Mouse (Mus musculus) heart, postnatal 0 days (tissue): Measurements from ENCODE around the gene Kctd2. TPM values are rescaled to one million over a fixed set of nuclear protein-coding genes. Genes with fewer than 3 reads are reported as not detected.

Experiments used
- ATAC-seq: fragments of 200-750 bp; cut with Nextera tagmentation; 2 replicates; pipeline ENCODE4 v1.8.0; 2017; ENCODE audit warnings: low read depth, moderate number of reproducible peaks, moderate library complexity; ENCODE audit not compliant: insufficient read depth
- DNase-seq: peaks from one replicate; pipeline ENCODE4 v3.0.0-alpha.2; 2016; ENCODE audit warnings: low spot score
- H3K27ac ChIP-seq: fragments of 300-500 bp; sonication (generic); 2 replicates; pipeline ENCODE4 v1.5.1; 2014; ENCODE audit warnings: low read depth, mild to moderate bottlenecking
- H3K27me3 ChIP-seq: fragments of 300-500 bp; sonication (generic); 2 replicates; pipeline ENCODE4 v1.6.1; 2014; ENCODE audit warnings: low read length, mixed read lengths; ENCODE audit not compliant: control insufficient read depth, insufficient read depth
- H3K36me3 ChIP-seq: fragments of 300-500 bp; sonication (generic); replicated peaks from 2 replicates; pipeline ENCODE4 v1.6.1; 2014; ENCODE audit warnings: low read length, mixed read lengths; ENCODE audit not compliant: control insufficient read depth, insufficient read depth
- H3K4me1 ChIP-seq: fragments of 300-500 bp; sonication (generic); 2 replicates; pipeline ENCODE4 v1.6.1; 2014; ENCODE audit warnings: antibody characterized with exemption; ENCODE audit not compliant: control insufficient read depth, insufficient read depth
- H3K4me2 ChIP-seq: fragments of 300-500 bp; sonication (generic); 2 replicates; pipeline ENCODE4 v1.6.1; 2014; ENCODE audit warnings: low read depth, mild to moderate bottlenecking, low read length, moderate library complexity
- H3K4me3 ChIP-seq: fragments of 300-500 bp; sonication (generic); 2 replicates; pipeline ENCODE4 v1.5.1; 2014; ENCODE audit warnings: low read depth, low read length
- H3K9ac ChIP-seq: fragments of 300-500 bp; sonication (generic); replicated peaks from 2 replicates; pipeline ENCODE4 v1.6.1; 2014; ENCODE audit warnings: low read depth, low read length, mixed read lengths
- H3K9me3 ChIP-seq: fragments of 300-500 bp; sonication (generic); replicated peaks from 2 replicates; pipeline ENCODE4 v1.6.1; 2016; ENCODE audit warnings: low read length; ENCODE audit not compliant: control insufficient read depth
- CTCF ChIP-seq: IDR thresholded peaks from 2 replicates; pipeline ENCODE4 v1.5.1; 2016; ENCODE audit warnings: antibody characterized with exemption, control low read depth, low read depth
- EP300 ChIP-seq: IDR thresholded peaks from 2 replicates; pipeline ENCODE4 v1.6.1; 2016; ENCODE audit warnings: antibody characterized with exemption, low read depth
- WGBS: fragments of 180-500 bp; shearing (Covaris S2); extraction: QIAGEN DNeasy Blood & Tissue Kit; methylation state at CpG from one replicate; pipeline ENCODE4 v1.1.7; 2014; 5-methylcytosine and 5-hydroxymethylcytosine counted together
- polyA plus RNA-seq: library from polyadenylated mRNA; unstranded; fragments of >200 nt; fragmentation: Nextera tagmentation; extraction: Ambion mirVana; gene quantifications from 2 replicates; pipeline ENCODE4 v1.2.1, GENCODE M21; 2015
- total RNA-seq: library from RNA; depleted of rRNA; stranded (reverse); fragments of >200 nt; gene quantifications from 2 replicates; pipeline ENCODE4 v1.2.3, GENCODE M21; 2014; ENCODE audit warnings: low replicate concordance

Gene Kctd2
- total and polyA plus RNA-seq, 2 experiments from 2014 or later: 8.3 to 15.6 TPM

- peaks cover 42% of the 10 kb centered on the region for H3K36me3 ChIP-seq
- DNase-seq: peak; percentile 53
- peak overlapping the region; percentile 94 for H3K4me2 ChIP-seq
- H3K4me3 ChIP-seq: peak overlapping the region; percentile 87
- no peaks in the 10 kb centered on the region for H3K27me3 ChIP-seq
- TF ChIP-seq EP300 (no peak), CTCF (no peak)
- H3K9me3 ChIP-seq: no peaks in the 10 kb centered on the region
- under 1% methylated on average over 44 of the region's 45 CpGs for WGBS
- peaks cover 39% of the 10 kb centered on the region for H3K4me1 ChIP-seq
- H3K27ac ChIP-seq: peak overlapping the region; percentile 85
- H3K9ac ChIP-seq: peak overlapping the region; percentile 92
- ATAC-seq: peak; percentile 62
Measured at GRCm38 (mm10) chr11:115420336-115421190, 635 bp downstream of the Kctd2 start.

- H3K36me3 ChIP-seq: peaks cover 43% of the 10 kb centered on the region
Measured at GRCm38 (mm10) chr11:115421328-115421727, 1.4 kb downstream of the Kctd2 start.

DNA sequence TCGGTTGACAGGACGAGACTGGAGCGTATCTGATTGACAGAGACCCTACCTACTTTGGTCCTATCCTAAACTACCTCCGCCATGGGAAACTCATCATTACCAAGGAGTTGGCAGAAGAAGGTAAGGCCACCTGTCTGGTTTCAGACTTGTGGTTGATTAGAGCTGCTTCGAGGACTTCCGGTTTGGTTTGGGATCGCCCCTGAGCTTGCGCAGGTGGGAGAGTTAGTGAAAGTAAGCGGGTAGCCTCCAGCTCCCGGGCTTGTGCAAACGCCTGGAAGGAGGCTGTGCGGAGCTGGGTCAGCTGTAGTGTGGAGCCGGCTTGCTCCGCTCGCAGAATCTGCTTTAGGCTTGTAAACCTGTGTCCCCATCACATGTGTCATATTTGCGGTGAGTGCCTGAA is 2.0 kb downstream of the Kctd2 start:
- H3K4me2 ChIP-seq: peak overlapping the region; percentile 94; the same call in 1 of the 2 replicates
- TF ChIP-seq CTCF (no peak), EP300 (no peak)
- H3K4me3 ChIP-seq: no peak overlapping the region
- no peaks in the 10 kb centered on the region for H3K27me3 ChIP-seq
- no peak for ATAC-seq
- H3K4me1 ChIP-seq: peaks cover 32% of the 10 kb centered on the region
- no peak overlapping the region for H3K9ac ChIP-seq
- H3K9me3 ChIP-seq: no peaks in the 10 kb centered on the region
- no peak for DNase-seq
- WGBS: 92% methylated on average over 16 of the region's 16 CpGs
- peaks cover 43% of the 10 kb centered on the region for H3K36me3 ChIP-seq
- H3K27ac ChIP-seq: no peak overlapping the region

More at GRCm38 (mm10) chr11:115421328-115421727, 1.4 kb downstream of the Kctd2 start:
- H3K27ac ChIP-seq: no peak overlapping the region
- H3K4me2 ChIP-seq: peak overlapping the region; percentile 94
- H3K9ac ChIP-seq: 0 out of 2 replicates have a peak overlapping the region, but pooled peaks have one; percentile 92
- 52% methylated on average over 1 of the region's 1 CpGs for WGBS
- H3K4me1 ChIP-seq: peaks cover 35% of the 10 kb centered on the region
- no peak for ATAC-seq
- TF ChIP-seq CTCF (no peak), EP300 (no peak)
- DNase-seq: no peak
- H3K4me3 ChIP-seq: peak overlapping the region; percentile 87
- H3K9me3 ChIP-seq: no peaks in the 10 kb centered on the region
- H3K27me3 ChIP-seq: no peaks in the 10 kb centered on the region

- no peak overlapping the region for H3K9ac ChIP-seq
- 82% methylated on average over 3 of the region's 3 CpGs for WGBS
- H3K4me1 ChIP-seq: peaks cover 21% of the 10 kb centered on the region
- no peak overlapping the region for H3K27ac ChIP-seq
- no peak overlapping the region for H3K4me2 ChIP-seq
- H3K27me3 ChIP-seq: no peaks in the 10 kb centered on the region
- TF ChIP-seq EP300: no peak
- no peak for TF ChIP-seq CTCF
- peaks cover 39% of the 10 kb centered on the region for H3K36me3 ChIP-seq
- no peak overlapping the region for H3K4me3 ChIP-seq
- H3K9me3 ChIP-seq: no peaks in the 10 kb centered on the region
- no peak for DNase-seq
- no peak for ATAC-seq
Measured at GRCm38 (mm10) chr11:115423091-115423490, 3.2 kb downstream of the Kctd2 start.

DNA sequence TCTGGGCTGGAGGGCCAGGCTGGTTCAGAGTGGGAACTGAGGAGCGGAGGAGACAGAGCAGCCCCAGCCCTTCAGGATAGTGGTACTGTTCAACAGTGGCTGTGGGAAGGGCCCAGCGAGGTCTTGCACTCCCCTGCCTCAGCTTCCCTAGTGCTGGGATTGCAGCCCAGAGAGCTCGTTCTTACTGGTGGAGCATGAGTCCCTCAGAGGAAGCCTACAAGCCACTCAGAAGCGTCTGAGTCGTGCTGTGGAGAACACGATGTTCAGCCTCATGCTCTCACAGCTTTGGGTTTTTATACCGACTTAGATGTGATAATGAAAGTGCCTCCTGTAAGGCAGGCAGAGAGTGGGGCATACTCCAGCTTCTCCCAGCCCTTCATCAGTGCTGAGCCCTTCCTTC is 4.7 kb downstream of the Kctd2 start:
- no peak overlapping the region for H3K9ac ChIP-seq
- no peaks in the 10 kb centered on the region for H3K9me3 ChIP-seq
- no peak overlapping the region; the same call in 1 of the 2 replicates for H3K27ac ChIP-seq
- H3K4me2 ChIP-seq: no peak overlapping the region
- peaks cover 10% of the 10 kb centered on the region for H3K4me1 ChIP-seq
- no peaks in the 10 kb centered on the region for H3K27me3 ChIP-seq
- no peak overlapping the region for H3K4me3 ChIP-seq
- DNase-seq (no peak), ATAC-seq (no peak)
- WGBS: 84% methylated on average over 7 of the region's 7 CpGs
- peaks cover 45% of the 10 kb centered on the region for H3K36me3 ChIP-seq
- TF ChIP-seq CTCF (no peak), EP300 (no peak)
